Mouse (Mus musculus): ENCODE measurements around the gene Mtmr4.

Mtmr4 gene

DNA sequence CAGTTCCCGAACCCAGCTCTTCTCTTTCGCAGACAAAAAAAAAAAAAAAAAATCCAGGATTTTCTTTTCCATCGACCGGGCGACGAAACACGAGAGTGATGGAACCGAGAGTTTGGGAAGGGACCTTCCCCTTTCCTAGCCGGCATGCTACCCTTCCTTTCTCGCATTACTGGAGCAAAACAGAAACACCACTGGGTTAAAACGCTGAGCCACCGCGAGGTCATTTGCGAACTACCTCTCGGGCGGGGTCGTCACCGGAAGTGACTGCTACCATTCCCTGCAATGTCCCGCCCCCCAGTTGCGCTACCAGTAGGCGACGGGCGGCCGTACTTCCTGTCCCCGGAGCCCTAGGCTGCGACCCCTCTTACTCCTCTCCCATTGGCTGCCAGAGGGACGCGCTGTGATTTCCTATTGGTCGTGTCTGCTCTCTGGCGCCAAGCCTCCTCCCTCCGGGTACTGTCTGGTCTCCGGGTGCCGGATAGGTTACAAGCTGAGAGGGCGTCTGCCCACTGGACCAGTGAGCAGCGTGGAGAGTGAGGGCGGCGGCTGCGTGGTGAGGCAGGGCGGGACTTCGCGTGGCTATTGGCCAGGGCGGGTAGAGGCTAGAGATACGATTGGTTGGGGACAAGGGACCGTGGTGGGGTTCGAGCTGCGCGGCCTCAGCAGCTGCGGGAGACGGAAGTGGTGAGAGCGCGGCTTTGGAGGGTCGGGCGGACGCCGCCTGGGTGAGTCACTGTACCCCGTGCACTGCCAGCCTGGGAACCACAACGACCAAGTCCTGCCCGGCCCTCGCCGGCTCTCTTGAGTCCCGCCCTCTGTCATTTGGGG lies at the start of gene Mtmr4:
Gene Mtmr4 (plus strand): TSS at position 637 of the 828 bp plus-strand sequence.
- DNase-seq = peak; percentile 100

DNA sequence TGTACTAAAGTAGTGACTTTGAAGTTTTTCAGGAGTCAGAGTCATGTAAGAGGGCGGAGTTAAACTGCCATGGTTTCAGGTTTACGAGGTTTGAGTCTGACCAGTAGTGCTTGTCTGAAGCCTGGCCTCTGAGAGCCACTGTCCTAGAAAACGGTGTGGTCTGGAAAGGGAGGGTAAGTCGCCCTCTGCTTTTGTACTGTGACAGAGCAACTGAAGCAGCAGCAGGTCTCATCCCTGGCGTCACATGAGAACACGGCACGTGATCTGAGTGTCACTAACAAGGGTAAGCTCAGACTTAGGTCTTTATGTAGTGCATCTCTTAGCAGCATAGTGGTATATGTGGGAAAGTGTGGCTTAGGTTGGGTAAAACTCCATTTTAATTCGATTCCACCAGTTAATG lies 49.7 kb upstream of the Mtmr4 start:
- no peak for DNase-seq

DNA sequence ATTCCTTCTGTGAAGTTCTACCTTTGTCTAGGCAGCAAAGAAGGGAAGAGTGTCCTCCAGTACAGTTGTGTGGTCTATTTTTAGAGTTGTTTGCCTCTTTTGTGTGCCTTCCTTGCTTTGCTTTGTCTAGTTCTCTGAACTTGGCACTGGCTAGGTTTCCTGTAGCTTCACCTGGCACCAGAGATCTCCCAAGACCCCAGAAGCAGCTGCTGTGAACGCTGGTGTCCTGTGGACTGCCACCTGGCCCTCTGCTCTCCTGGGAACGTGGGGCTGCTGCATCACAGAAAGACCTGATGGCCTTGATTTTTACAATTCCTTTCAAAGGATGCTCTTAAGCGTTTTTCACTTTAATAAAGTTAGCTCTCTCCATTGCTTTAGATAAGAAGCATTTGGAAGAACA lies 49.1 kb upstream of the Mtmr4 start:
- no peak for DNase-seq

DNA sequence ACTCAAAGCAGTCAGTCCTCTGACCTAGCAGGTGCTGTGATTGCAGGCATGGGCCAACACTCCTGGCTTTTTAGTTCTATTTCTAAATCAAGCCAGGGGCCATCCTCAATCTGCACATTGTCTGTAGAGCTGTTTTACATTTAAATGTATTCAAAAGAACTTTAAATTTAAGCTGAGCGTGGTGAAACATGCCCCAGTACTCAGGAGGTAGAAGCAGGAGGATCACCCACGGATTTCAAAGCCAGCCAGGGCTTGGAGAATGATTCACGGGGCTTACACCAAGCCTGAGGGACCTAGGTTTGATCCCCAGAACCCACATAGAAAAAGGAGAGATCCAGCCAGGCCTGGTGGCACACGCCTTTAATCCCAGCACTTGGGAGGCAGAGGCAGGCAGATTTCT lies 38.6 kb upstream of the Mtmr4 start:
- no peak for DNase-seq

DNA sequence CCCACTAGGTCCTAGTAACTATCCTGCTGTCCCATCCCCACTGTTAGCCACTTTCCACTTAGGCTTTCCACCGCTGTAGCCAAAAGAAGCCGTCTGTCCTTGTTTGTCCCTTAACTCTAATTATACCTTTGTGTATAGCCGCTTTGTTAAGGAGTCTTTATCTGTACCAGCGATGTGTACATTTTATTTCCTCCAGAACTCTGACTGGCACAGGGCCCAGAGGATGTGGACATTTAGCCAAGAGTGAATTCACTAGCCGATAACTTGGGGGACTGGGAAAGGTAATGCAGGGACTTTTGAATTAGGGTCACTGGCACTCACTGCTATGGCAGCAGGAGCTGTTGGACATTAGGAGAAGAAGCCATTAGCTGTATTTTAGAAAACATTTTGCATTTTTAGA lies 37.6 kb upstream of the Mtmr4 start:
- DNase-seq = peak; percentile 73

DNA sequence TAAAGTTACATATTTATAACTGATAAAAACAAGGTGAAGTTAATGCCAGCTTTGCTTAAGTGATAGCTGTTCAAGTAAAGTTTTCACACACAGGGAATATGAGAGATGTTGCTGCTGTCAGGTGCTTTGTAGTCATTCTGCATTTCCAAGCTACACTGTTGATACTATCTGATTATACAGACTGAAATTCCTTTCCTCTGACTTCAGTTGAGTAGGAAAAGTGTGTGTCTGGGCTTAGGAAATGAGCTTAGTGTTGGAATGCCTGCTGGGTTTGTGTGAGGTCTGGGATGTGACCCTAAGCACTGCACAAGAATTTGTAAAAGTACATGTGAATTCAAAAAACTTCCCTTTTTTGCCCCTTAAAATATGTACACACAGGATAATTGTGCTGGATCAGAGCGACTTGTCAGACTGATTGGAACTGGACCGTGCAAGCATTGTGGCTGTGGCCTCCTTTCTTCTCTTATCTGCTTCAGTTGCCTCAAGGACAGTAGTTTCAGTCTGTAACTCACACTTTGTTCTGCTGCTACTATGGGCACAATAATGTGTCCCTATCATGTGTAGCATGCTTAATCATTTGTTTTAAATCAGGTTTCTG lies 36.8 kb upstream of the Mtmr4 start:
- peak; percentile 47 for DNase-seq

DNA sequence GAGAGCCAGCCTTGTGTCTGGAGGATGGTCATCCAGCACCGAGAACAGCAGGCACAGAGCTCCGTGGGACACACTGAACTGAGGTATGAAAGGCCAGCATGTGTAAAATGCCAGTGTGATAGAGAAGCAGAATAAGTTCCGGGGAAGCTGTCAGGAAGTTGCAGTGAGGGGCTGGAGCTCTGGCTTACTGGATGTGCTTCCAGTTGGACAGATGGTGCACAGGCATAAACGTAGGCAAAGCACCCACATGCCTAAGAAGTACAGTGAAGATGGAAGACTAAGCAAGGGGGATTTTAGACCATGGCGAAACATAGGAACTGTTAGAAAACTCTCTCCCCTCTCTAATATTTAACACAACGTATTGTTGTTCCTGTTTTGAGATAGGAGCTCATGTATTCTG lies 30.8 kb upstream of the Mtmr4 start:
- no peak for DNase-seq

DNA sequence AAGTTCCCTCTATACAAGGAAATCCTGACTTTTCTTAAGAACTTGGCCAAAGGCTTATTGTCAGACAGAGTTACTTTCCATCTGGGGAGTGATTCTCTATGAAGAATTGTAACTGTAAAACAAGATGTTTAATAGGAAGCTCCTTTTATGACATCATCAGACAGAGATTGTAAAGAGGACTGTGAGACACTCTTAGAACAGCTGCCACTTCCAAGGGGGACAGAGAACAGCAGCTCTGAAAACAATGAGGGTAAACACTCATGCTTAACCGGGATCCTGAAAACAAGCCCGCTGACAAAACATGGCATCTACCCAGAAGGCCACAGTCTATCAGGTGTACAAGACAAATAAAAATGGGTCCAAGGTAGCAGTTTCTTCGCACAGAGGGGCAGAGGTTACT lies 25.5 kb upstream of the Mtmr4 start, which contains the start of gene Gm11492:
Gene Gm11492 (plus strand): TSS at position 153 of the 400 bp plus-strand sequence.
- DNase-seq = no peak

DNA sequence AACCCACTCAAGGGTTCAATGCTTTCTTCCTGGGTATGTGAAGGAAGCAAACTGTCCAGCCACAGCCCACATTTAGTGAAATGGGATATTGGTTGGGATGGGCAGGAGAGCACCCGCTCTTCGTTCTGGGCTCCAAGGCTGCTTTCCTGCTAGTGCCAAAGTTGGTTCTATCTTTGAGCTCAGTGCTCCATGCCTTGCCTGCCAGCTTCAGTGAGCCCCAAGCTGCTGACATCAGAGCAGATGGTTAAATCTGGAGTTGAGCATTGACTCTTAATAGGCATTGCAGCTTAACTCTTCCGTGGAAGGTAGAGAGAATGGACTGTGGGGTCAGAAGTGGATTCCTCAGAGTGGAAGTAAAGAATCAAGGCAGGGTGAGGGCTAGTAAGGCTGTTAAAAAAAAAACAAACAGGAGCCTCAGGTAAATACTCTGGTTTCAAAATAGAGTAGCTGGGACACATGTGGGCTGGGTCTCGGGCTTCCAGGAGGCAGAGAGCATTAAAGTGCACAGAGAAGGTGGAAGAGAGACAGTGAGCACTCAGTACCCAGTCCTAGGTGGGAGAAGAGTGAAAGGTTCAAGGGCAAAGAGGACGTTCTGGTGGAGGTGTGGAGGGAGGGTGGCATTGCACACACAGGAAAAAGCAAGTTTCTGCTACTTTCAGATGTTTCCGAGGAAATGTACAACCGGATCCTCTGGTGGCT lies 23.6 kb upstream of the Mtmr4 start, which contains the start of gene Sept4:
Gene Sept4 (plus strand): TSS at position 649 of the 699 bp plus-strand sequence.
- DNase-seq = no peak

DNA sequence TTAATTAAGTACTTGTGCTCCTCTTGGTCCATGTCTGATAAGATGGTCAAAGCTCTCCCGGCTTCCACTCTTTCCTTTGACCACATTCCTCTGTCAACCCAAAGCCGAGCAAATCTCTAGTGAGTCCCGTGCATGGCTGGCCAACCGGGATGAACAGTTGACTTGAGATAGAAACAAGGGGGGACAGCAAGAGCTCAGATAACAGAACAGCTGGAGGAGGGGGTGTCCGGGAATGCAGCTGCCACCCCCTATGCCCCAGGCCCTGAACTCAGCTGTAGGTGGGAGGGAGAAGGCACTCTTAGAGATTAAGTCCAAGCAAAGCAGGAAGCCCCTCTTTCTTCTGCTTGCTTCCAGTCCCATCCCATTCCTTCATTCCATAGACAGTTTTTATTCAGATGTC lies 21.2 kb upstream of the Mtmr4 start:
- DNase-seq = no peak

DNA sequence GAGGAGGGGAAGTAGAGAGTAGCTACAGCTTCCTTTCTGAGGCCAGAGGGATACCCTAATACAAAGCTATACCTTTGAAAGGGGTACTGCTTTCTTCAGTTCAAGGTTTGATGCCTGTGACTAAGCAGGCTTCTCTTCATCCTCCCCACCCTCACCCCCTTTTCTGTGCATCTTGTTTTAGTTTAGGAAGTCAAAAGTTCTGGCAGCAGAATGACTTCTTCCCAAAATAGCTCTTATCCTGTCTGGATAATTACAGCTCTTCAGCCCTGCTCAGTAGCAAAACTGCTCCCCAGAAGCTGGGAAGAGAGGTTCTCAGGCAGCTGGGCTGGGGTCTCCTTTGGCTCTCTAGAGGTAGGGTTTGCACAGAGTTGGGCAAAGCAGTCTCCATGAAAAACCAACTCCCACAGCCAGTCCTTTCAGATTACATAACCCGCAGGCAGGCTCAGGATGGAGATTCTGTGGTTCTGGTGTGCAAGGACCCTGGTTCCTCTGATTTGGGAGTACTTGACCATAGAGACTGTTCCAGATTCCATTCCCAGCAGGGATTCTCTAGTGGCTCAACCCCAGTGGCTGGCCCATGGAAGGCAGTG lies 20.5 kb upstream of the Mtmr4 start:
- DNase-seq = no peak

DNA sequence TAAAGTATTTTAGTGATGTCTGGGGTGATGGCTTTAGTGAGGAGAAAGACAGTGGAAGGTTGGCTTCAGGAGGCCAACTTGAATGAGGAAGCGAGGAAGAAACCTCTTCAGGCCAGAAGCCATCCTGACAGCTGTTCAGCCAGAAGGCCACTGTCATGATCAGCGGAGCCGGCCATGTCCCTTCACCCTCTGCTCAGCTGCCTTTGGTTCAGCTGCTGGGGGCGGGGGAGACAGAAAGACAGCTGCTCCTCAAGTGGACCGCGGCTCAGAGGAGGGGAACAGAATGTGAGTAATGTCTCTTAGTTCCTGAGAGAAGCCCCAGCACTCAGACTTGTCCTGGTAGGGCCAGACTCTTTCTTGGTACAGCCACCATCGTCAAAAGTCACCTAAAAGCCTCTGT lies 18.2 kb upstream of the Mtmr4 start:
- no peak for DNase-seq

DNA sequence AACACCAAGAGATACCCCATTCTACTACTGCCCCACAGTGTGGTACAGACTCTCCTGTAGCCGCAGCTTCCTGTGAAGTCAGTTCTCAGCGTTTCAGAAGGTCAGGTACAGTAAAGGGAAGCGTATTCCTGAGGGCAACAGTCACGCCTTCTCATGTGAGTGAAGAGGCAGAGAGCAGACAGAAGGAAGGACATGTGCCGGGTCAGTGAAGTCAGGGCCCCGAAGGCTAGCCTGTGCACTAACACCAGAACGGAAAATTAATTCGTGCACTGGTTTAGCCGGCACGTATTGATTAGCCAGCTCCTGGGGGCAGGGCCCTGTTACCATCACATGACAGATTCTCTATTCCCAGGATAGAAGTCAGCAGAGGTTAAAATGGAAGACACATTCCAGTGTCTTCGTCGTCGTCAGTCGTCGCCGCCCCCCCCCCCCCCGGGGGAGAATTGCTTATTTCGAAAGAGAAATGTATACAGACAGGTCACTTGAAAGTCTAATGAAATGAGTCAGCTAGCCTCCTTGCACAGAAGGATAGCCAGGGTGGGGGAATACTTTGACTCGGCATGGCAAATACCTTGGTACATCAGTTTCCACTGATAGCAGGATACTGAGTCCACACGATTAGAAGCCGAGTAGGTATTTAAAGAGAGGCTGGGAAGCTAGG lies 17.3 kb upstream of the Mtmr4 start:
- DNase-seq = no peak

DNA sequence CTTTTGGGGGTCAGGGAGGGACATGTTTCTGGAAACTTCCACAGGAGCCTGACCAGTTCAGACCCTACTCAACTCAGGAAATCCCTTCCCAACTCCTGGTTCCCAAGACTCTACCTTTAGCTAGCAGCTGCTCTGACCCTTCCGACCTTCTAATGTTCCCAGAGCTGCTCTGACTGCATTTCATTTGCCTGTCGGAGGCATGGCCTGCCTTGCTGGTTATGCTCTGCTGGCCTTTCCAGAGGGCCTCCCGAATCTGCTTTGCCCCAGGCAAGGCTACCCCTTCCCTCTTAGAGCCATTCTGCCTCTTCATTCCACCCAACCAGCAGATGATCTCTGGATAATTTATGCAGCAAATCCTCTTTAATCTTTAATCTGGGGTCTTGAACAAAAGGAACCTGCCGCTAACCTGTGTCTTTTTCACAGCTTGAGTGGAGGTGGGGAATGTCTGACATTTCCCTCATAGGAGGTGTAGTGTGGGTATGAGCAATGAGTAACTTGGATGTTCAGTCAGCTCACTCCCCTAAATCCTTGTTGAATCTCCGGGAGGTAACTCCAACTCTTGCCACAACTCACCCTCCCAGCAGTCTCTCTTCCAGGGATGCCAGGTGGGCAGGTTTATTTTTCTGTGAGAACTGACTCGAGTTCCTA lies 14.2 kb upstream of the Mtmr4 start:
- no peak for DNase-seq

DNA sequence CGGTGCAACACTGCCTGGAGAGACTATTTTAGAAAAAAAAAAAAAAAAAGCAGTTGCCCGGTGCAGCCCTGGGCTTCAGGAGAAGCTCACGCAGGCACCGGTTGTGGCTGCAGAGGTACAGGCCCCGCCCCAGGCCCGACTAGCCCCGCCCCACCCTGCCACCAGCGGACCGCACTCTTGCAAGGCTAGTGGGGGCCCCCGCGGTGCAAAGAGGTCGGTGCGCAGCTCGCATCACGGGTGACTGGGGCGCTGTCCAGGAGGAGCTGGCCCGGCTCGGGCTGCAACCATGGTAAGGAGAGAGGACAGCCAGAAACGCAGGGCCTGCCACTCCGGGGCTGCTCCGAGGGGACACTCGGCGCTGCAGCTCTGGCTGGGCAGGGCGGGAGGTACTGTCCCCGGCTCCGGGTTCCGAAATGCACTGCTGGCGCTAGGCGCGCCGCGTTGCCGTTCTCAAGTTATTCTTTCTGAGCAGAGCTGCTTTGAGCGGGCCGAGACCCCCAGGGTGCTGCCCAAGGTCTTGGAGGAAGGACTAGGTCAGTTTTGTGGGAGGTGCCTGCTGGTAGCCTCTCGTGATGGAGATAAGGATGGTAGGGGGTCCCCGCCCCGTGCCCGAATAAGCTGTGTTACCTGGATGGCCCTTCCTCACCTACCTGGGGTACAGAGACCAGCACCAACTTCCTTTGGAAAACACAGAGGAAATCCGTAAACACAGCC lies 13.6 kb upstream of the Mtmr4 start:
- peak; percentile 77 for DNase-seq

DNA sequence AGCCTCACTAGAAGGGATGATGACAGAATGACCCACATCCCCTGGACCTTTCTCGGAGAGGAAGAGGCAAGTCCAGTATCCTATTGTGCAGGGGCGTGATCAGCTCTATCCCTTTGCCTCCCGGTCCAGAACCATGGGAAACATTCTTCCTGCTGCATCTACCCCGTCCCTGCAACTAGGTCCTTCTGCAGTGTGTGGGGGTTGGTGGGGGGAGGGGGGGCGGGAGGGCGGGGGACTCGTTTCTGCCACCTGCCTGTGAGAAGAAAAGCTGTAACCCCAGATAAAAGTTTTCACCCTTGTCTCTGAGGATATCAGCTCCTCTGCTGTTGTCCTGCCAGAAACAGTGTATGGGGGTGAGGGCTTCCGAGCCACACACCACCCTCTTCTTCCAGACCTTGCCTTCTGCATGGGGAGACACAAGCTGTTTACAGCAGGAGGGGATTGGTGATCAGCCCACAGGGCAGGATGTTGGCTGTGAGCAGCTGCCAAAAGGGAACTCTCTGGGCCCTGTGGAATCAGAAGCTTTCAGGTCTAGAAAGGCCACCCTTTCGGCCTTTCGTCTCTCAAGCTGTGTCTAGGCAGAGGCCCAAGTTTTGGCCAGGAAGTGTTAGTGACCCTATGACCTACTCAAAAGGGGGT lies 12.9 kb upstream of the Mtmr4 start:
- DNase-seq = peak; percentile 68

DNA sequence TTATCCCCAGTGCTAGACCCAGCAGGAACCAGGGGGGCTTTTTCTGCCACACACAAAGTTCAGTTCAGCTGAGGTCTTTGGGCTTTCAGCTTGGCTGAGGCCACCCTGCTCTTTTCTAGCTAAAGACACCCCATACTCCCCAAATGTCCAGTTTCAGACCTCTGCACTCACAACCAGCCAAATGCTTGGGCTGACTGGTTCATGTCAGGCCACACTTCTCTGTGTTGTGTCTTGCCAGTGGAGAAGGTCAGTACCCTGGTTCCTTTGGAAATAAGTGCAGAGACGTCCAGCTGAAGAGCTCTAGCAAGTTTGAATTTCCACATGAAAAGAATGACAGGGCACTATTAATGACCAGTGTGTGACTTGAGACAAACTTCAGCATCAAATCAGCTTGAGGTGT lies 12.2 kb upstream of the Mtmr4 start:
- DNase-seq = peak; percentile 76

DNA sequence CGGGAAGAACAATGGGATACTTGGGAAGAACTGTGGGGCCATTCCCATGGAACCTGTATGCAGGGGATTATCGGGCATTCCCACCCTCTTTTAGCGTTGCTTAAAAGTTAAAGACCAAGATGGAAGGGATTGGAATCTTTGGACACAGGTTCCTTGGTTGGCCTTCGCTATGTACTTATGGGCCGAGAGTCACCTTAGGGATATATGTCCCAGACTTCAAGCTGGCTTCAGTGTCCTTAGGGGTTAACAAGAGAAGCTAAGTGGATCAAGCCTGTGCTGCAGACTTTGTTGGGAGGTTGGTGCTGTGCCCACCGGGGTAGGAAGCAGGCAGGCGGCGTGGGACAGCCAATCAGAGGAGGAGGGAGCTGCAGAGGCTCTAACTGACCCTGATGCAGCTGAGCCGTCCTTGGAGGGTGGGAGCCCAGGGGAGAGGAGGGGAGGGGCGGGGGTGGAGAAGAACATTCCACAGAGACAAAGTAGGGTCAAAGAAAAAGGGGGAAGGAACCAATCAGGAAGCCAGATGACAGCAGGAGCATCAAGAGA lies 11.3 kb upstream of the Mtmr4 start:
- DNase-seq = peak; percentile 27

DNA sequence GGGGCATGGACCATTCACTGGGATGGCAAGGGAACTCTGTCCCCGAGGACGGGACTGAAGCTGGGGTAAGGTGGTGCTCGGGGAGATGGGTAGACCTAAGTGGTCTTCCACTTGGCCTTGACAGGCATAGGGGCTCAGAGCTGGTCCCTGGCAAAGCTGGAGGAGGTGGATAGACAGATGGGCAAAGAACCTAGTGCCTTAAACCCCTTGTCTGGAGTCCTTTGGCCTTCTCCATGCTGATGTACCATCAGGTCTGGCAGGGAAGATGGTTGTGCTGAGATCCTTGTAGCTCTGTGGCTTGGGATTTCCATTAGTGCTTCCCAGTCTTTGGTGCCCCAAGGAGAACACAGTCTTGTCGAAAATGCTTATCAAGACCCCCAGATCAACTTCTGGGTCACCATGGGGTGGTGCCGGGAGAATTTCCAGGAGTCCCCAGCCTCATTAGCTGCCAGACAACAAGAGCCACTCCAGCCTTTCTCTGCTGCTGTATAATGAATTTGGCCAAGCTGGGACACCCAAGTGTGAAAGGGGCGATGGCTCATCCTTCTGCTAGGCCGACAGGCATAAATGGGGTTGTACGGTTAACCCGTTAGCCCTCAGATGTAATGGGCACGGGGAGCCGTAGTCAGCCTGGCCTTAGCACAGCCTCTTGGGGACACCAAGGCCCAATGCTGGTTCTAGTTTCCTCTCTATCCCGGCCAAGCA lies 10.6 kb upstream of the Mtmr4 start:
- no peak for DNase-seq

Data from lung, postnatal 36 days (tissue).